Mouse (Mus musculus) myocyte (in vitro differentiated cells): ENCODE results near the gene Csrnp2.

Experiments used
- CEBPB ChIP-seq: IDR thresholded peaks from 2 replicates; pipeline ENCODE4 v1.6.1; 2011; ENCODE audit warnings: mild to moderate bottlenecking, moderate library complexity; ENCODE audit not compliant: poor library complexity, insufficient read depth, severe bottlenecking
- MAX ChIP-seq: IDR thresholded peaks from one replicate; pipeline ENCODE4 v1.6.1; 2011; ENCODE audit warnings: low read depth, mild to moderate bottlenecking, control low read depth
- MYOD1 ChIP-seq, 3 experiments: IDR thresholded peaks; one replicate each; pipeline ENCODE4 v1.6.1; 2011; ENCODE audit warnings: control low read depth in 2 of 3, low read depth in 2 of 3, mild to moderate bottlenecking in 2 of 3, moderate library complexity in 1 of 3; ENCODE audit not compliant: insufficient read length in 2 of 3, control insufficient read depth in 1 of 3
- POLR2A ChIP-seq: IDR thresholded peaks from one replicate; pipeline ENCODE4 v1.6.1; 2011; ENCODE audit warnings: low read depth, mild to moderate bottlenecking, control low read depth, moderate library complexity; ENCODE audit not compliant: insufficient read length
- TCF12 ChIP-seq: IDR thresholded peaks from one replicate; pipeline ENCODE4 v1.6.1; 2011; ENCODE audit warnings: mild to moderate bottlenecking, control low read depth; ENCODE audit not compliant: poor library complexity, insufficient read depth, severe bottlenecking

GRCm38 (mm10) chr15:100508454-100509167, 13.3 kb upstream of the Csrnp2 start:
- TF ChIP-seq MYOD1 (IDR thresholded peaks at IDR 0.05; ENCODE audit: control insufficient read depth in 1 of 3, insufficient read length in 2 of 3, low read depth in 2 of 3) (no peak), CEBPB (no peak), POLR2A (no peak), MAX (no peak), TCF12 (no peak)
